Mouse (Mus musculus): ENCODE data around the gene Glra2.

DNA sequence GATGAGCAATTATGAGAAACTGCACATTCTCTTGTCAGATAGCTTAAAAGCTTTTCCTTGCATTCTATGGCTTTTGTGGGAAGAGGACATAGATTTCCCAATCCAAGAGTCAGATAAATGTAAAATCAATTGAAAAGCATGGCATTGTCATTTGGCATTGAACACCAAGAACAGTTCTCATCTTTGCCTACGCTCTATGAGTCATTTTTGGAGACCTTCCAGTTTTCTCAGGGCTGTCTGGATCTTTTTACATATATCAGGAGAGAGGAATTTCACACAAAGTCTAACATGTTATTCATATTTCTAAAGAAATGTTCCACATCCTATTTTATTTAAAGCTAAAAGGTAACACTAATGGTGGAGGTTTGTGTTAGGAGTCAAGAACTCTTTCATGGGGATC is 223.0 kb downstream of the Glra2 start:
- no peak for TF ChIP-seq CTCF (IDR thresholded peaks at IDR 0.05; ENCODE audit: control insufficient read depth, insufficient read depth, insufficient read length)
- TF ChIP-seq USF1 (IDR thresholded peaks at IDR 0.05; ENCODE audit: low read depth): no peak
- no peak for TF ChIP-seq MYOD1 (IDR thresholded peaks at IDR 0.05; ENCODE audit: control insufficient read depth, insufficient read length, low read depth)
- no peak for TF ChIP-seq MAX (IDR thresholded peaks at IDR 0.05)
- TF ChIP-seq CEBPB (IDR thresholded peaks at IDR 0.05; ENCODE audit: low read depth): no peak
- no peak for TF ChIP-seq MYOG (IDR thresholded peaks at IDR 0.05; ENCODE audit: control insufficient read depth, extremely low read depth, insufficient read length)
